Mouse (Mus musculus) CD4-positive, CD25-positive, alpha-beta regulatory T cell (primary cell): ENCODE results near the gene Tsks. TPM values are rescaled to one million over a fixed set of nuclear protein-coding genes. Genes with fewer than 3 reads are reported as not detected.

Source experiments
- polyA plus RNA-seq: library from polyadenylated mRNA; unstranded; fragments of 100-300 nt; shearing (Covaris generic); gene quantifications from one replicate; pipeline ENCODE4 v1.2.1, GENCODE M21; 2017

Gene Tsks
- not detected for polyA plus RNA-seq

DNA sequence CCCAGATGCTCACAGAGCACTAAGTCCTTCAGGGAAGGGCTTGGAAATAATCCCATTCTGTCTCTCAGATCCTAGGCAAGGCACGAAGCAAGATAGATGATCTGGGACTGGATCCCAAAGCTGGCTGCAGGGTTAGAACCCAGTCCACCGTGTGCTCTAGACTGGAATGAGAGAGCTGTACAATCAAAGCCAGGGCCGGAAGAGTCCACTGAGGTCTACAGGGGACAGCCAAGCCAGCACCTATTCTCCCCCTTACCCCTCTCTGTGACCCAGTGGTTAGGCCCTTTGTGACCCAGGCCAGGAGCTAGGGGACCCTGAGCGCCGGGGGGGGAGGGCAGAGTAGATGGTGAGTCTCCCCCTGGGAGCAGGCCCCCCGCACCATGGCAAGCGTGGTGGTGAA, at the start of gene Tsks:
Gene Tsks, plus strand, starts transcription at position 301 of the 400 bp plus-strand sequence.

GRCm38 (mm10) chr7:44895593-44896434, 47.2 kb upstream of the Tsks start, which contains the start of gene Fuz:
Gene Fuz (plus strand): TSS chr7:44896079.

DNA sequence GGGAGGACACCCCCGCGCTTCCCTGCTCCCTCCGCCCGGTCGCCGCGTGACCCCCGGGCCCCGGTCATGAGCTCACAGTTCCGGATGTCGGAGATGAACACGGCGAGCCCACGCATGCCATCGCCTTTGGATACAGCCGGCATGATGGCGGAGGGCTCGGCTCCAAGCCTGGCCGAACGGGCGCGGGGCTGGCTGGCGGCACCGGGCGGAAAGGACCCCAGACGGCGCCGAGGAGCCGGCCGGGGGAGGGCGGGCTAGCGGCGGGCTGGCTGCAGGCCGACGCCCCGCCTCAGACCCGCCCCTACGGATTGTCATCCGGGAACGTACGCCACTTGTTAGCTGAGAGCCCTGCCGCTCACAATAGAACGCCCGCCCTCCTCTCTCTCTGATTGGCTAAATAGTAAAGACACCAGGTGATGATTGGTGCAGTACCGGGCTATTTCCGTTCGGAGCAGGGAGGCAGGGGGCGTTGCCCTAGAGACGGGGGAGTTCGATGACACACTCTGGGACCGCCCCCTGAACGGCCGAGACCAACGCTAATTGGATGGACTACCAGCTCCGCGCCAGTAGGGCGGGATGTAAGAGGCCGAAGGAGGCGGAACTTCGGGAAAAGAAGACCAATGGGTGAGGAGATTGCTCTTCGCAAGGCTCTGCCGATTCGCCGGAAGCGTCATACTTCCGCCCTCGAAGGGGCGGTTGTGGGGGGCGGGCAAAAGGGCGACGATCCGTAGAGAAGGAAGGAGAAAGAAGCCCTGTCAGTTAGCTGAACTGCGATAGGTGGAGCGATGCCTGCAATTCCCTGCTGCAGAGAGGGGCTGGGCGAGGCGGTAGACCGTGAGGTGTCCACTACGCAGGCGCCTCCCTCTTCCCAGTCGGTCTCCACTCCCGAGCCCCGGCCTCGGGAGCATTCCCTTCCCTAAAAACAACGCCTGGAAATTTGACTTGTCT, 13.5 kb upstream of the Tsks start, which contains the start of gene Ap2a1:
Gene Ap2a1, minus strand, starts transcription at position 293 of the 948 bp plus-strand sequence.

GRCm38 (mm10) chr7:44974383-44975116, 31.5 kb downstream of the Tsks start, which contains the start of gene Cpt1c:
Gene Cpt1c (minus strand): TSS chr7:44974851.

GRCm38 (mm10) chr7:44986192-44986878, 43.3 kb downstream of the Tsks start, which contains the start of gene Prmt1:
Gene Prmt1 (minus strand): TSS chr7:44986568.

GRCm38 (mm10) chr7:44997231-44997939, 54.4 kb downstream of the Tsks start, which contains the start of gene Irf3:
Gene Irf3 (plus strand): TSS chr7:44997648.

DNA sequence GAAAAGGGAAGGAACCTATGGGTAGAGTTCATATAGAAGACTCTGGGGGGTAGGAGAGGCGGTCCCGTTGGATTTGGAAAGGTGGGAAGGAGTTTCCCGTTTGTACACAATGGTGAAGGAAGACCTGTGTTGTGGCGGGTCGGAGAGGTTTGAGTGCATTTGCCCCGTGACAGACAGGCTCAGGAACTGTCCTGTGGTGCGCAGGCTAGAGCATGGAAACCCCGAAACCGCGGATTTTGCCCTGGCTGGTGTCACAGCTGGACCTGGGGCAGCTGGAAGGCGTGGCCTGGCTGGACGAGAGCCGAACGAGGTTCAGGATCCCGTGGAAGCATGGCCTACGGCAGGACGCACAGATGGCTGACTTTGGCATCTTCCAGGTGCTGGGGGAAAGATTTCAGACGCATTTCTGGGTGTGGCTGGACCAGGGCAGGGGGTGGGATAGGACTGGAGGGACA, 55.5 kb downstream of the Tsks start, which contains the start of gene Bcl2l12:
Gene Bcl2l12, minus strand, starts transcription at position 212 of the 455 bp plus-strand sequence.

Other genes starting within 250 kb of the Tsks start
- gene Izumo2, start 234.5 kb upstream of the Tsks start, polyA plus RNA-seq, result not detected
- 106 TPM for gene Vrk3, start 194.8 kb upstream of the Tsks start, polyA plus RNA-seq
- gene Zfp473, start 192.2 kb upstream of the Tsks start, polyA plus RNA-seq, result 0.71 TPM
- 43.8 TPM for gene Nup62, start 127.1 kb upstream of the Tsks start, polyA plus RNA-seq
- 2.3 TPM for gene Il4i1, start 126.8 kb upstream of the Tsks start, polyA plus RNA-seq
- gene Atf5, start 126.5 kb upstream of the Tsks start, polyA plus RNA-seq, result 0.39 TPM
- 35.4 TPM for gene Akt1s1, start 94.2 kb upstream of the Tsks start, polyA plus RNA-seq
- gene Tbc1d17, start 94.1 kb upstream of the Tsks start, polyA plus RNA-seq, result 93.5 TPM
- 105 TPM for gene Pnkp, start 86.1 kb upstream of the Tsks start, polyA plus RNA-seq
- gene Ptov1, start 73.4 kb upstream of the Tsks start, polyA plus RNA-seq, result 27.7 TPM
- gene Med25, start 50.5 kb upstream of the Tsks start, polyA plus RNA-seq, result 59.3 TPM
- gene Fuz, start 47.1 kb upstream of the Tsks start, polyA plus RNA-seq, result 45.3 TPM
- 68.0 TPM for gene Ap2a1, start 13.7 kb upstream of the Tsks start, polyA plus RNA-seq
- 0.30 TPM for gene Cpt1c, start 31.6 kb downstream of the Tsks start, polyA plus RNA-seq
- gene Prmt1, start 43.4 kb downstream of the Tsks start, polyA plus RNA-seq, result 175 TPM
- 235 TPM for gene Irf3, start 54.4 kb downstream of the Tsks start, polyA plus RNA-seq
- gene Bcl2l12, start 55.5 kb downstream of the Tsks start, polyA plus RNA-seq, result 35.8 TPM
- gene Scaf1, start 73.2 kb downstream of the Tsks start, polyA plus RNA-seq, result 38.8 TPM
- gene Rras, start 74.8 kb downstream of the Tsks start, polyA plus RNA-seq, result 24.1 TPM
- gene Prr12, start 109.7 kb downstream of the Tsks start, polyA plus RNA-seq, result 4.0 TPM
- gene Nosip, start 119.2 kb downstream of the Tsks start, polyA plus RNA-seq, result 115 TPM
- gene Prrg2, start 119.5 kb downstream of the Tsks start, polyA plus RNA-seq, result 3.0 TPM
- gene Rcn3, start 149.0 kb downstream of the Tsks start, polyA plus RNA-seq, result 10.7 TPM
- 2.8 TPM for gene Fcgrt, start 160.6 kb downstream of the Tsks start, polyA plus RNA-seq
- gene Rps11, start 181.2 kb downstream of the Tsks start, polyA plus RNA-seq, result 2,481 TPM
- 2,316 TPM for gene Rpl13a, start 185.6 kb downstream of the Tsks start, polyA plus RNA-seq
- gene Gm45713, start 193.0 kb downstream of the Tsks start, polyA plus RNA-seq, result not detected
- 309 TPM for gene Flt3l, start 193.2 kb downstream of the Tsks start, polyA plus RNA-seq
- gene Pih1d1, start 211.1 kb downstream of the Tsks start, polyA plus RNA-seq, result 59.4 TPM
- 58.9 TPM for gene Aldh16a1, start 211.4 kb downstream of the Tsks start, polyA plus RNA-seq
- 0.08 TPM for gene Slc17a7, start 220.7 kb downstream of the Tsks start, polyA plus RNA-seq
- not detected for gene Gfy, start 236.4 kb downstream of the Tsks start, polyA plus RNA-seq
- not detected for gene Pth2, start 237.8 kb downstream of the Tsks start, polyA plus RNA-seq